21 mouse cellular contexts compared by ENCODE assay signal in genomic region chr1:66105206-66105605, GRCm38 (mm10).
DNase-seq lines count a peak whose midpoint lies in the region; TF ChIP-seq lines count a peak whose summit lies in the region.
"Had no signal": no experiment of that assay in that cellular context is flagged by ENCODE, and none has a peak within 500 bp of the region (broad histone marks: within the 10 kb centered on the region; RNA-seq: fewer than 3 reads in every experiment).

No protein-coding gene starts in this region.

- H3K4me1 ChIP-seq in MEL (ENCODE audit: control insufficient read depth in 1 of 2, insufficient read depth in 2 of 2, low read length in 2 of 2) = no peaks in the 10 kb centered on the region
- H3K4me1 ChIP-seq: forebrain, embryonic 13.5 days; heart, embryonic 13.5 days; intestine, embryonic 15.5 days; limb, embryonic 13.5 days; liver, embryonic 13.5 days; midbrain, embryonic 10.5 days; midbrain, embryonic 15.5 days; stomach, embryonic 15.5 days had no signal

- DNase-seq in 416B (ENCODE audit: low read depth) (peak; percentile 61), MEL (ENCODE audit: low read depth, low spot score) (peak; percentile 6), R1 (ENCODE audit: low read depth, low spot score) (peak; percentile 11)
- DNase-seq in mesoderm, embryonic 11.5 days (ENCODE audit: low read depth, low spot score) = peak; percentile 27
- DNase-seq in gastrocnemius, adult 18-20 months (ENCODE audit: low spot score) = no peak
- DNase-seq in gastrocnemius, postnatal 25 days = no peak
- DNase-seq: adrenal gland, adult 2 months; adrenal gland, postnatal 36 days; heart, adult 2 months; kidney, postnatal 4 days; liver, embryonic 13.5 days; lung, adult 18-20 months; lung, postnatal 14 days; right cerebral cortex, postnatal 14 days had no signal

- no peaks in the 10 kb centered on the region for H3K36me3 ChIP-seq in MEL (ENCODE audit: control insufficient read depth in 1 of 2, insufficient read depth in 2 of 2, low read length in 2 of 2)
- H3K36me3 ChIP-seq: heart, embryonic 13.5 days; intestine, embryonic 15.5 days; limb, embryonic 13.5 days; liver, embryonic 13.5 days; midbrain, embryonic 10.5 days; midbrain, embryonic 15.5 days; stomach, embryonic 15.5 days had no signal

- no peak overlapping the region for H3K9ac ChIP-seq in MEL (ENCODE audit: control insufficient read depth, low read depth, low read length, poor library complexity, severe bottlenecking)
- H3K9ac ChIP-seq: forebrain, embryonic 13.5 days; heart, embryonic 13.5 days; intestine, embryonic 15.5 days; limb, embryonic 13.5 days; liver, embryonic 13.5 days; midbrain, embryonic 15.5 days; stomach, embryonic 15.5 days had no signal

- no peak for TF ChIP-seq EP300 in MEL (IDR thresholded peaks at IDR 0.05; ENCODE audit: low read depth in 1 of 2, low read length in 2 of 2)

- H3K27me3 ChIP-seq in MEL (ENCODE audit: control insufficient read depth in 1 of 2, insufficient read depth in 2 of 2, low read length in 2 of 2) = no peaks in the 10 kb centered on the region
- H3K27me3 ChIP-seq: forebrain, embryonic 13.5 days; heart, embryonic 13.5 days; intestine, embryonic 15.5 days; limb, embryonic 13.5 days; liver, embryonic 13.5 days; midbrain, embryonic 15.5 days; stomach, embryonic 15.5 days had no signal

- no peaks in the 10 kb centered on the region for H3K79me2 ChIP-seq in MEL (ENCODE audit: control insufficient read depth, insufficient read depth, low read length, poor library complexity)

- TF ChIP-seq RAD21 in MEL (IDR thresholded peaks at IDR 0.05; ENCODE audit: low read depth, low read length) = no peak

- H3K9me3 ChIP-seq in MEL (replicated peaks; ENCODE audit: insufficient read depth, low read length) = no peaks in the 10 kb centered on the region
- H3K9me3 ChIP-seq: forebrain, embryonic 13.5 days; heart, embryonic 13.5 days; intestine, embryonic 15.5 days; limb, embryonic 13.5 days; liver, embryonic 13.5 days; midbrain, embryonic 10.5 days; midbrain, embryonic 15.5 days; stomach, embryonic 15.5 days had no signal

- H3K4me3 ChIP-seq in MEL (ENCODE audit: control insufficient read depth in 1 of 2, insufficient read depth in 1 of 2, low read depth in 2 of 2, low read length in 2 of 2) = no peak overlapping the region
- H3K4me3 ChIP-seq: forebrain, embryonic 13.5 days; heart, adult 2 months; heart, embryonic 13.5 days; intestine, embryonic 15.5 days; limb, embryonic 13.5 days; liver, embryonic 13.5 days; midbrain, embryonic 10.5 days; midbrain, embryonic 15.5 days; stomach, embryonic 15.5 days had no signal

- TF ChIP-seq CTCF in MEL (IDR thresholded peaks at IDR 0.05 in 2 of 3, conservative IDR thresholded peaks at IDR 0.05 in 1 of 3; ENCODE audit: control insufficient read depth in 1 of 3, insufficient read depth in 1 of 3, low read depth in 2 of 3, low read length in 3 of 3, poor library complexity in 1 of 3, severe bottlenecking in 1 of 3) = no peak

- no peak for TF ChIP-seq POLR2A in MEL (IDR thresholded peaks at IDR 0.05; ENCODE audit: control insufficient read depth in 1 of 2, insufficient read depth in 1 of 2, low read depth in 1 of 2, low read length in 2 of 2, poor library complexity in 1 of 2)

- no peak overlapping the region for H3K27ac ChIP-seq in MEL (ENCODE audit: control insufficient read depth, low read depth, low read length)
- H3K27ac ChIP-seq: forebrain, embryonic 13.5 days; heart, adult 2 months; heart, embryonic 13.5 days; intestine, embryonic 15.5 days; limb, embryonic 13.5 days; liver, embryonic 13.5 days; midbrain, embryonic 10.5 days; midbrain, embryonic 15.5 days; stomach, embryonic 15.5 days had no signal

TF ChIP-seq in MEL, 35 proteins besides CTCF, POLR2A, EP300 and RAD21:
- TF ChIP-seq TAL1 (IDR thresholded peaks at IDR 0.05; ENCODE audit: low read length) (no peak), POLR2AphosphoS2 (IDR thresholded peaks at IDR 0.05; ENCODE audit: low read length) (no peak), SMC3 (IDR thresholded peaks at IDR 0.05; ENCODE audit: low read depth, low read length) (no peak), GABPA (IDR thresholded peaks at IDR 0.05; ENCODE audit: low read depth, low read length) (no peak), USF2 (IDR thresholded peaks at IDR 0.05; ENCODE audit: borderline replicate concordance in 1 of 2, insufficient read depth in 1 of 2, low read depth in 1 of 2, low read length in 2 of 2) (no peak), SIN3A (IDR thresholded peaks at IDR 0.05; ENCODE audit: low read length) (no peak), MAFK (IDR thresholded peaks at IDR 0.05; ENCODE audit: borderline replicate concordance, low read depth, low read length) (no peak)

Comparison
In these comparisons a context has a peak if more than half of its experiments do, and no peak if none do; other contexts are left out.
1. DNase-seq: peak in 416B (single experiment), MEL (single experiment), R1 (single experiment) and mesoderm, embryonic 11.5 days (single experiment); none in gastrocnemius, adult 18-20 months (single experiment) and gastrocnemius, postnatal 25 days (single experiment).